Mouse (Mus musculus) ES-Bruce4 (cell line): ENCODE data around the gene Amd1. TPM values are rescaled to one million over a fixed set of nuclear protein-coding genes. Genes with fewer than 3 reads are reported as not detected.
"Not testable (repeated sequence)": the region's sequence is repeated elsewhere in the genome, so short reads cannot be mapped to it uniquely, and the experiment has no call there.

Experiments used
- H3K27ac ChIP-seq: 2 replicates; pipeline ENCODE4 v1.5.1; 2012; ENCODE audit warnings: low read length, inconsistent platforms; ENCODE audit not compliant: insufficient read depth
- H3K27me3 ChIP-seq: 2 replicates; pipeline ENCODE4 v1.6.1; 2012; ENCODE audit warnings: mild to moderate bottlenecking, low read length, inconsistent platforms; ENCODE audit not compliant: control insufficient read depth, poor library complexity, insufficient read depth, severe bottlenecking
- H3K36me3 ChIP-seq: 2 replicates; pipeline ENCODE4 v1.6.1; 2012; ENCODE audit warnings: inconsistent platforms, mild to moderate bottlenecking, low read length, moderate library complexity; ENCODE audit not compliant: control insufficient read depth, poor library complexity, insufficient read depth, severe bottlenecking
- H3K4me1 ChIP-seq: one replicate; pipeline ENCODE4 v1.8.1; 2011; ENCODE audit warnings: low read length; ENCODE audit not compliant: control insufficient read depth, insufficient read depth
- H3K4me3 ChIP-seq: 2 replicates; pipeline ENCODE4 v1.5.1; 2011; ENCODE audit warnings: low read depth, mild to moderate bottlenecking, low read length
- H3K9ac ChIP-seq: 2 replicates; pipeline ENCODE4 v1.6.1; 2012; ENCODE audit warnings: low read depth, mild to moderate bottlenecking, inconsistent platforms; ENCODE audit not compliant: poor library complexity, severe bottlenecking
- H3K9me3 ChIP-seq: replicated peaks from 2 replicates; pipeline ENCODE4 v1.6.1; 2012; ENCODE audit warnings: mild to moderate bottlenecking, low read length, inconsistent platforms; ENCODE audit not compliant: control insufficient read depth, poor library complexity, insufficient read depth, severe bottlenecking
- CTCF ChIP-seq: IDR thresholded peaks from one replicate; pipeline ENCODE4 v1.8.1; 2011; ENCODE audit warnings: low read depth, low read length
- EP300 ChIP-seq: IDR thresholded peaks from 2 replicates; pipeline ENCODE4 v1.6.1; 2011; ENCODE audit warnings: low read depth, low read length; ENCODE audit not compliant: insufficient read depth
- POLR2A ChIP-seq: IDR thresholded peaks from one replicate; pipeline ENCODE4 v1.8.1; 2011; ENCODE audit warnings: low read length; ENCODE audit not compliant: insufficient read depth
- polyA plus RNA-seq: library from polyadenylated mRNA; stranded (reverse); fragments of >200 nt; gene quantifications from 2 replicates; pipeline ENCODE4 v1.2.4, GENCODE M21; 2011; ENCODE audit warnings: low read depth; ENCODE audit not compliant: missing spikeins, insufficient read depth, insufficient read length

Amd1 gene
- polyA plus RNA-seq, 1 experiment: 150 TPM

- H3K27me3 ChIP-seq: no peaks in the 10 kb centered on the region
- H3K27ac ChIP-seq: no peak overlapping the region
- no peak overlapping the region for H3K9ac ChIP-seq
- TF ChIP-seq POLR2A (no peak), EP300 (no peak), CTCF (no peak)
- H3K4me1 ChIP-seq: peaks cover 4% of the 10 kb centered on the region
- no peaks in the 10 kb centered on the region for H3K36me3 ChIP-seq
- H3K4me3 ChIP-seq: no peak overlapping the region
- H3K9me3 ChIP-seq: peaks cover 5% of the 10 kb centered on the region; the same call in 1 of the 2 replicates
Measured at GRCm38 (mm10) chr10:40307826-40308583, 6.0 kb upstream of the Amd1 start.

GRCm38 (mm10) chr10:40305989-40306388, 4.0 kb upstream of the Amd1 start:
- H3K27ac ChIP-seq: no peak overlapping the region
- no peaks in the 10 kb centered on the region for H3K27me3 ChIP-seq
- H3K4me1 ChIP-seq: peaks cover 4% of the 10 kb centered on the region
- TF ChIP-seq CTCF (no peak), EP300 (no peak), POLR2A (no peak)
- peaks cover 5% of the 10 kb centered on the region; the same call in 1 of the 2 replicates for H3K9me3 ChIP-seq
- H3K9ac ChIP-seq: no peak overlapping the region
- H3K36me3 ChIP-seq: no peaks in the 10 kb centered on the region
- no peak overlapping the region for H3K4me3 ChIP-seq

GRCm38 (mm10) chr10:40301181-40302075, 558 bp downstream of the Amd1 start:
- peak overlapping the region; percentile 97 for H3K9ac ChIP-seq
- peaks cover 11% of the 10 kb centered on the region for H3K36me3 ChIP-seq
- peak overlapping the region; percentile 46 for H3K27ac ChIP-seq
- H3K27me3 ChIP-seq, H3K4me1 ChIP-seq, H3K9me3 ChIP-seq: not testable (repeated sequence)
- H3K4me3 ChIP-seq: peak overlapping the region; percentile 97

GRCm38 (mm10) chr10:40300648-40301171, 1.3 kb downstream of the Amd1 start:
- H3K4me3 ChIP-seq: peak overlapping the region; percentile 97
- peaks cover 11% of the 10 kb centered on the region for H3K36me3 ChIP-seq
- peak overlapping the region; percentile 46 for H3K27ac ChIP-seq
- TF ChIP-seq CTCF (no peak), POLR2A (peak; percentile 55), EP300 (no peak)
- H3K9me3 ChIP-seq: no peaks in the 10 kb centered on the region
- H3K4me1 ChIP-seq: no peaks in the 10 kb centered on the region
- no peaks in the 10 kb centered on the region for H3K27me3 ChIP-seq
- H3K9ac ChIP-seq: peak overlapping the region; percentile 97

- no peaks in the 10 kb centered on the region for H3K9me3 ChIP-seq
- H3K4me3 ChIP-seq: no peak overlapping the region
- peaks cover 58% of the 10 kb centered on the region for H3K36me3 ChIP-seq
- H3K4me1 ChIP-seq: no peaks in the 10 kb centered on the region
- TF ChIP-seq EP300 (no peak), CTCF (no peak), POLR2A (no peak)
- H3K9ac ChIP-seq: no peak overlapping the region
- no peaks in the 10 kb centered on the region for H3K27me3 ChIP-seq
- no peak overlapping the region for H3K27ac ChIP-seq
Measured at GRCm38 (mm10) chr10:40292640-40293039, 9.3 kb downstream of the Amd1 start.
